Mouse (Mus musculus) heart, embryonic 11.5 days (tissue): ENCODE data around the gene Smtn. TPM values are rescaled to one million over a fixed set of nuclear protein-coding genes. Genes with fewer than 3 reads are reported as not detected.

Source experiments
- ATAC-seq: fragments of 200-750 bp; cut with Nextera tagmentation; replicated peaks from 2 replicates; pipeline ENCODE4 v1.8.0; 2017; ENCODE audit warnings: moderate library complexity; ENCODE audit not compliant: insufficient number of reproducible peaks, low FRiP score, low TSS enrichment
- H3K27ac ChIP-seq: fragments of 300-500 bp; sonication (generic); 2 replicates; pipeline ENCODE4 v1.5.1; 2014; ENCODE audit warnings: mild to moderate bottlenecking, low read depth, low read length
- H3K27me3 ChIP-seq: fragments of 300-500 bp; sonication (generic); 2 replicates; pipeline ENCODE4 v1.6.1; 2014; ENCODE audit warnings: mild to moderate bottlenecking, low read length, mixed read lengths; ENCODE audit not compliant: control insufficient read depth, insufficient read depth
- H3K36me3 ChIP-seq: fragments of 300-500 bp; sonication (generic); 2 replicates; pipeline ENCODE4 v1.6.1; 2014; ENCODE audit warnings: mild to moderate bottlenecking, low read length, moderate library complexity, mixed read lengths; ENCODE audit not compliant: control insufficient read depth, insufficient read depth
- H3K4me1 ChIP-seq: fragments of 300-500 bp; sonication (generic); 2 replicates; pipeline ENCODE4 v1.6.1; 2014; ENCODE audit warnings: low read length; ENCODE audit not compliant: control insufficient read depth, insufficient read depth
- H3K4me2 ChIP-seq: fragments of 300-500 bp; sonication (generic); 2 replicates; pipeline ENCODE4 v1.6.1; 2014; ENCODE audit warnings: mild to moderate bottlenecking, moderate library complexity
- H3K4me3 ChIP-seq: fragments of 300-500 bp; sonication (generic); 2 replicates; pipeline ENCODE4 v1.5.1; 2014; ENCODE audit warnings: low read depth, low read length
- H3K9ac ChIP-seq: fragments of 300-500 bp; sonication (generic); 2 replicates; pipeline ENCODE4 v1.6.1; 2014; ENCODE audit warnings: mild to moderate bottlenecking, low read depth, low read length, moderate library complexity
- H3K9me3 ChIP-seq: fragments of 300-500 bp; sonication (generic); replicated peaks from 2 replicates; pipeline ENCODE4 v1.6.1; 2016; ENCODE audit warnings: low read length; ENCODE audit not compliant: control insufficient read depth
- WGBS: fragments of 180-500 bp; shearing (Covaris S2); extraction: QIAGEN DNeasy Blood & Tissue Kit; methylation state at CpG from one replicate; pipeline ENCODE4 v1.1.7; 2014; ENCODE audit not compliant: insufficient replicate concordance; 5-methylcytosine and 5-hydroxymethylcytosine counted together
- polyA plus RNA-seq: library from polyadenylated mRNA; unstranded; fragments of >200 nt; fragmentation: Nextera tagmentation; extraction: Ambion mirVana; gene quantifications from 2 replicates; pipeline ENCODE4 v1.2.1, GENCODE M21; 2014

Smtn gene
- polyA plus RNA-seq, 1 experiment from 2014 or later = 66.9 TPM

GRCm38 (mm10) chr11:3528208-3528607, 12.2 kb downstream of the Smtn start:
- Histone ChIP-seq H3K4me1 (peaks cover 9% of the 10 kb centered on the region), H3K4me3 (no peak overlapping the region), H3K9me3 (no peaks in the 10 kb centered on the region), H3K27ac (no peak overlapping the region), H3K4me2 (no peak overlapping the region), H3K27me3 (no peaks in the 10 kb centered on the region), H3K9ac (no peak overlapping the region), H3K36me3 (peaks cover 54% of the 10 kb centered on the region)
- no peak for ATAC-seq
- 86% methylated on average over 6 of the region's 6 CpGs for WGBS

- peak; percentile 43; the same call in 1 of the 2 replicates for ATAC-seq
- 75% methylated on average over 8 of the region's 8 CpGs for WGBS
- peaks cover 9% of the 10 kb centered on the region for H3K4me1 ChIP-seq
- H3K36me3 ChIP-seq = peaks cover 51% of the 10 kb centered on the region
- no peak overlapping the region for H3K4me3 ChIP-seq
- no peaks in the 10 kb centered on the region for H3K27me3 ChIP-seq
- no peaks in the 10 kb centered on the region for H3K9me3 ChIP-seq
- peak overlapping the region; percentile 29; the same call in 1 of the 2 replicates for H3K4me2 ChIP-seq
- H3K27ac ChIP-seq = peak overlapping the region; percentile 59; the same call in 1 of the 2 replicates
- peak overlapping the region; percentile 46; the same call in 1 of the 2 replicates for H3K9ac ChIP-seq
These were observed 12.6 kb downstream of the Smtn start for GRCm38 (mm10) chr11:3527766-3528165.

DNA sequence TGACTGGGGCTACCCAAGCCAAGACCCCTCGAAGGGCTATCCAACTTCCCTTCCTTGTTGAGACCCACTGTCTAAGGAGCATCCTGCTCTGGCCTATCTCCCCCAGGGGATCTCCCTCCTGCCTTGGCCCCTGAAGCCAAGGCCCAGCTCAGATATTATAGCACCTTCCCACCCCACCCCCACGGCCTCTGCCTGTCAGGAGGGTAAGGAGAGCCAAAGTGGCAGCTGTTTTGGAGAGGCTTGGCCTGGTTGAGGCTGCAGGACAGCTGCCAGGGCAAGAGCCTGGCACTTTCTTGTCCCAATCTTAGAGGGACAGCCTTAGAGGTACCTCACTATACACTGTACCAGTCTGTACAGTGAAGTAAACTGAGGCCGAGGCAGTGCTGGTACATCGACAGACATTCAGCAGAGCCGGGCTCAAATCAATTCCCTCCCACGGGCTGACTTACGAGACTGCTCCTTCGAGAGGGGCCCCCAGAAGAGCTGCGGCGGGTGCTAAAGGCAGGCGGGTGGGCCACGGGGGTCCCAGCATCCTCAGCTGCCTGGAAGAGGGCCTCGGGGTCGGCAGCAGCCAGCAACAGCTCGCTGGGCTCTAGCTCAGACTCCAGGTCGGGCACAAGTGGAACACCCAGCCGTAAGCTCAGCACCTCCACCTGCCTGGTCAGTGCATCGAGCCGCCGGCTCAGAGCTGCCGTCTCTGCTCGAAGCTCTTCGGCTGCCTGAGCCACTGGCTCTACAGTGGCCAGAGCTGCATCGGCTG, 13.3 kb downstream of the Smtn start:
- Histone ChIP-seq H3K4me3 (no peak overlapping the region), H3K9ac (peak overlapping the region; percentile 46; the same call in 1 of the 2 replicates), H3K4me1 (peaks cover 9% of the 10 kb centered on the region), H3K9me3 (no peaks in the 10 kb centered on the region), H3K36me3 (peaks cover 45% of the 10 kb centered on the region), H3K4me2 (peak overlapping the region; percentile 29; the same call in 1 of the 2 replicates), H3K27me3 (no peaks in the 10 kb centered on the region), H3K27ac (peak overlapping the region; percentile 59; the same call in 1 of the 2 replicates)
- WGBS = 84% methylated on average over 24 of the region's 24 CpGs
- 0 out of 2 replicates have a peak, but pooled peaks have one; percentile 22 for ATAC-seq

DNA sequence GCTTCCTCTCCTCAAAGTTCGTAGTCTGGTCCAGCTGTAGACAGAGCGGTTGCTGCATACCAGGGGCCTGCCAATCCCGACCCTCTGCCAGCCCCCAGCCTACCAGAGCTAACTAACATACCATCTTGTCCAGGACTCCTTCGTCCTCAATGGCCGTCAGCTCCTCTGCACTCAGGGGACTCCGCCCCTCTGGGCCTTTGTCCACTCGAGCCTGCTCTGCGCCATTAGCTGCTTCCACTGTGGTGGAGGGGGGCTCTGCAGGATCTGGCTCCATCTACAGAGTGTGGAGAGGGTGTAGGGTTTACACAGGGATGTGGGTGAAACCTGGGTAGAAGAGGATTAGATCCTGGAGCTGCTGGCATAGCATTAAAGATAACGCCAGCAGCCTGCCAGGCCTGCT, 14.2 kb downstream of the Smtn start:
- WGBS = 79% methylated on average over 9 of the region's 9 CpGs
- Histone ChIP-seq H3K36me3 (peaks cover 44% of the 10 kb centered on the region), H3K4me2 (no peak overlapping the region), H3K4me1 (peaks cover 9% of the 10 kb centered on the region), H3K4me3 (no peak overlapping the region), H3K9ac (no peak overlapping the region), H3K9me3 (no peaks in the 10 kb centered on the region), H3K27me3 (no peaks in the 10 kb centered on the region), H3K27ac (no peak overlapping the region)
- ATAC-seq = no peak

DNA sequence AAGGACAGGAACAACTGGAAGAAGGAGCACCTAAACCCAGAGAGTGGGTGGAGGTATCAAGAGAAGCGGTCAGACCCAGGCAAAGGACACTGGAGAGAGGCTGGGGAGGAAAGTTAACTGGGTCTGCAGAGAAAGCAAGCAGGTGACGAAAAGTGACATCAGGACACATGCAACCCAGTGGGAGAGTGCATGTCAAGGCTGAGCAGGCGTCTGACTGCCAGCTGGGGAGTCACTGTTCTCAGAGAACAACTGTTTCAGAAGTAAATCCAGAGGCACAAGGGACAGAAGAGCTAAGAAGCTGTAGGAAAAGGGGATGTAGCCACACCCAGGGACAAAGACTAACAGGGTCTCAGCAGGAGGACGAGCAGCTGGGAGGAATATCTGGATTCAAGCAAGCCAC, 14.9 kb downstream of the Smtn start:
- no peak overlapping the region for H3K4me3 ChIP-seq
- H3K4me1 ChIP-seq = peaks cover 13% of the 10 kb centered on the region
- H3K27ac ChIP-seq = no peak overlapping the region
- WGBS = 78% methylated on average over 4 of the region's 4 CpGs
- ATAC-seq = no peak
- H3K4me2 ChIP-seq = no peak overlapping the region
- H3K9me3 ChIP-seq = no peaks in the 10 kb centered on the region
- H3K36me3 ChIP-seq = peaks cover 42% of the 10 kb centered on the region
- H3K27me3 ChIP-seq = no peaks in the 10 kb centered on the region
- H3K9ac ChIP-seq = no peak overlapping the region

DNA sequence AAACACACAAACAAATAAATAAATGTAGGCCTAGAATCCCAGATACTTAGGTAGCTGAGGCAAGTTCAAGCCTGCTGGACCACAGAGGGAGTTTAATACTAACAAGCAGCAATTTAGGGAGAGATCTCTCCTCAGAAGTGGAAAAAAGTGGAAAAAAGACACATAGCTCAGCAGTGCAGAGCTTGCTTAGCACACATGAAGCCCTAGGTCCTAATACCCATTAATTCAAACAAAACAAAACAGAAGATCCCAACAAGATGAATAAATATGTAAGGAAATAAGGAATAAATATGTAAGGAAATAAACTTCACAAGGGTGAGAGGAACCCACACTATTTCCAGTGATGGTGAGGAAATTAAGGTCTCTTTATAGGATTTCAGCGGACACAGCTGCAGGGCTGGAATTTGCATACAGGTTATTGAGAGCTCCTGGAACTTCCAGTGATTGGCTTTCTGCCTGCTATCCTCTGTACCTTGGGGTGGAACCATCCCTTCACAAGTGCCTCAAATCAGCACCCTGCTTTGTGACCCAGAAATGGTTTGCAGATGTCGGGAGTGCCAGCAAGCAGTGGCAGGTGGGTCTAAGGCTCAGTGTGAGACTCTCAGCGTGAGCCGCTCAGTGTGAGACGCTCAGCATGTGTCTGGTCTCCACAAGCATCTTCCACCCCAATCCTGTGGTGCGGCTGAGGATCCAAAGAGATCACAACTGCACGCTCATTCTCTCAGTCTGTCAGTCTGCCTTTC, 16.4 kb downstream of the Smtn start:
- ATAC-seq = no peak
- no peak overlapping the region for H3K4me3 ChIP-seq
- no peaks in the 10 kb centered on the region for H3K27me3 ChIP-seq
- no peaks in the 10 kb centered on the region for H3K9me3 ChIP-seq
- H3K4me2 ChIP-seq = no peak overlapping the region
- 84% methylated on average over 7 of the region's 7 CpGs for WGBS
- no peak overlapping the region for H3K27ac ChIP-seq
- H3K4me1 ChIP-seq = peaks cover 13% of the 10 kb centered on the region
- peaks cover 35% of the 10 kb centered on the region for H3K36me3 ChIP-seq
- no peak overlapping the region for H3K9ac ChIP-seq

DNA sequence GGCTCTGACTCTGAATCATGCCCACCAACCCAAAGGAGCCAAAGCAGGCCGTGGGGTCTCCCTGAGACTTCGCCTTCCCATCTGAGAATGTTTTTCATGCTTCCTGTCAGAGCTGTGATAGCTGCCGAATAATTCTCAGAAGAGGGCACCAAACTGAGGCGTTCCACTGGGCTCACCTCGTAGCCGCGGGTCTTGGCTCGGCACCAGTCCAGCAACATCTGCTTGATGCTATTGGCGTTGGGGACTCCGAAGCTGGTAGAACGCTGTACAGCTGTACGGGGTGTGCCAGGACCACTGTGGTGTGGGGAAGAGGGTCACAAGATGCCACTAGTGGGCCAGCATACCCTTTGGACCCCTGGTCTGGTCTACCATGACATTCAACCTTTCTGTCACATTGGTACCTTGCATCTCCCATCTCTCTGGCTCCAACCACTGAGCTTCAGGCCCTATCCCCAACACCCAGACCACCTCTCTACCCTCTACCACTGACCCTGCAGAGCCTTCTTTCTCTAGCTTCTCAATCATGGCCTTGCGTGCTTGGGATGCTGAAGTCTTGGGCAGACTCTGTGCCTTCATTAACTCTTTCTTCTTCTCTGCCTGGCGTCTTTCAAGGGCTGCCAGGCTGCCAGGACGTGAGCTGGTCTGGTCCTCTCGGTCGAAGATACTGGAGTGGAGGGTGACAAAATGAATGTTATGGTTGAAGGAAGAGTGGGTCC, 18.0 kb downstream of the Smtn start:
- no peaks in the 10 kb centered on the region for H3K9me3 ChIP-seq
- 85% methylated on average over 17 of the region's 17 CpGs for WGBS
- peaks cover 16% of the 10 kb centered on the region for H3K4me1 ChIP-seq
- H3K36me3 ChIP-seq = peaks cover 32% of the 10 kb centered on the region
- no peak overlapping the region for H3K9ac ChIP-seq
- H3K27ac ChIP-seq = no peak overlapping the region
- no peak for ATAC-seq
- H3K27me3 ChIP-seq = no peaks in the 10 kb centered on the region
- H3K4me2 ChIP-seq = no peak overlapping the region
- no peak overlapping the region for H3K4me3 ChIP-seq
